Mouse (Mus musculus): ENCODE measurements at regions not wholly inside any gene's neighbourhood (a gene's known extent, or its start where the extent isn't known, plus 50 kb on each side); places are given as distances from the start of the nearest gene placed in this dataset.
A peak's percentile ranks its signal among the peaks of the same experiment; 100 is the strongest.

DNA sequence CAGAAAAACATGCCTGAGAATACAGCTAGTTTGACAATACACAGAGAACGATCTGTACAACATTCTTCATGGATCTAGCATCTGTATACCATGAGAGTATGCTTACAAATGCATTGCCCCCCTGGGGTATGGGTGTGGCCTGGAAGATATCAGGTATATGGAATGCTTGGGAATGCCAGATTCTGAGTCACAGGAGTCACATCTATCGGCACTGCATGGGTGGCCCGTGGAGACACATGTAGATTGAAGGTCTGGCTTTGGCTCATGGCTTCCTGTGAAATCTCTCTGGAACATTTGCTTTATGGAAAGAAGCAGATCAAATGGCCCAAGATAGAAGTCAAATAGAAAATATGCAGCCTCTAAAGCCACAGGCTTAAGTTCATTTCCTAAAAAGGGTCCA is 59.6 kb downstream of the Kcne4 start:
- no peaks in the 10 kb centered on the region for H3K4me1 ChIP-seq (ENCODE audit: insufficient read depth, low read length)
- no peaks in the 10 kb centered on the region for H3K9me3 ChIP-seq (ENCODE audit: low read length)
- H3K9ac ChIP-seq (replicated peaks; ENCODE audit: low read length) = no peak overlapping the region
- H3K4me2 ChIP-seq (replicated peaks; ENCODE audit: low read depth, low read length) = no peak overlapping the region
- H3K27ac ChIP-seq (ENCODE audit: low read length) = no peak overlapping the region
- H3K27me3 ChIP-seq (ENCODE audit: insufficient read depth, low read length) = no peaks in the 10 kb centered on the region
- H3K4me3 ChIP-seq (ENCODE audit: low read length) = no peak overlapping the region
- 89% methylated on average over 3 of the region's 3 CpGs for WGBS
- ATAC-seq (ENCODE audit: low FRiP score, low TSS enrichment) = no peak
- no peaks in the 10 kb centered on the region for H3K36me3 ChIP-seq (ENCODE audit: insufficient read depth, low read length)

- H3K27ac ChIP-seq (ENCODE audit: low read length) = no peak overlapping the region
- WGBS = 75% methylated on average over 2 of the region's 2 CpGs
- H3K36me3 ChIP-seq (ENCODE audit: insufficient read depth, low read length) = no peaks in the 10 kb centered on the region
- no peaks in the 10 kb centered on the region for H3K27me3 ChIP-seq (ENCODE audit: insufficient read depth, low read length)
- no peak overlapping the region for H3K9ac ChIP-seq (replicated peaks; ENCODE audit: low read length)
- ATAC-seq (ENCODE audit: low FRiP score, low TSS enrichment) = no peak
- H3K4me3 ChIP-seq (ENCODE audit: low read length) = no peak overlapping the region
- H3K9me3 ChIP-seq (ENCODE audit: low read length) = no peaks in the 10 kb centered on the region
- H3K4me2 ChIP-seq (replicated peaks; ENCODE audit: low read depth, low read length) = no peak overlapping the region
- H3K4me1 ChIP-seq (ENCODE audit: insufficient read depth, low read length) = no peaks in the 10 kb centered on the region
Measured at GRCm38 (mm10) chr1:78879246-78879645, 62.7 kb downstream of the Kcne4 start.

DNA sequence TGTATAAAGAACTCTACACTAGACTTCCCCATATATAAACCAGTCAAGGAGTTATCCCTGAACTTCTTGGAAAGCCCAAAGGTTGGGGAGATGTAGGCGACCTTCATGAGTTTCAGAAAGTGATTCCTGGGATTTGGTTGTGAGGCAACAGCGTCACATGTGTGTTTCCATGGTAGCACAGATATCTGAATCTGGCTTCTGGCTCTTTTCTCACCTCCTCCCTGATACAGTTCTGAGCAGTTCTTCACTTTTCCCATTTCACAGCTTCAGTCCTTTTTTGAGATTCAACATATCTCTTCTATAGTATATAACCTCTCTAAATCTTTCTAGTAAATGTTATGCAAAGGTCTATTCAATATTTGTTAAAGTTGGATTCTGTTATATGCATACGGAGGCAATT is 65.9 kb downstream of the Kcne4 start:
- WGBS = 94% methylated on average over 3 of the region's 3 CpGs
- Histone ChIP-seq H3K27me3 (ENCODE audit: insufficient read depth, low read length) (no peaks in the 10 kb centered on the region), H3K9ac (replicated peaks; ENCODE audit: low read length) (no peak overlapping the region), H3K4me1 (ENCODE audit: insufficient read depth, low read length) (no peaks in the 10 kb centered on the region), H3K4me3 (ENCODE audit: low read length) (no peak overlapping the region), H3K9me3 (ENCODE audit: low read length) (no peaks in the 10 kb centered on the region), H3K27ac (ENCODE audit: low read length) (no peak overlapping the region), H3K36me3 (ENCODE audit: insufficient read depth, low read length) (no peaks in the 10 kb centered on the region), H3K4me2 (replicated peaks; ENCODE audit: low read depth, low read length) (no peak overlapping the region)
- ATAC-seq (ENCODE audit: low FRiP score, low TSS enrichment) = no peak

DNA sequence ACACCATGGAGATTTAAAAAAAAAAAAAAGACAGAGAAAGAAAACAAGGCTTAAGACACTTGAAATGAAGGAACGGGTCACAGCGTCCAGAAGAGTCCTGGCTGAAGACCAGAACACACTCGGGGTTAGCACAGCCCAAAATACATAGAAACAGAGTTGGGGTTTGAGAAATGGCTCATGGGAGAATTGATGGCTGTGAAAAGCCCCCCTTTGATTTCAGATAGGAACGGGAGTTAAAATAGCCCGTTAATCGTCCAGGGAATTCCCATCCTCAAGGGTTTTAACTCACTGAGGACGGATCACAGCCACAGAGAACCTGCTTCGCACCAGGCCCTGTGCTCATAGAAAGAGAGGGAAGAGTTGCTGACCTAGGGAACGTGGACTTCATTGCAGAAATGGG is 72.7 kb downstream of the Kcne4 start:
- Histone ChIP-seq H3K9ac (replicated peaks; ENCODE audit: low read length) (no peak overlapping the region), H3K4me1 (ENCODE audit: insufficient read depth, low read length) (no peaks in the 10 kb centered on the region), H3K9me3 (ENCODE audit: low read length) (peaks cover 4% of the 10 kb centered on the region), H3K27ac (ENCODE audit: low read length) (no peak overlapping the region), H3K36me3 (ENCODE audit: insufficient read depth, low read length) (no peaks in the 10 kb centered on the region), H3K4me2 (replicated peaks; ENCODE audit: low read depth, low read length) (no peak overlapping the region), H3K4me3 (ENCODE audit: low read length) (no peak overlapping the region), H3K27me3 (ENCODE audit: insufficient read depth, low read length) (no peaks in the 10 kb centered on the region)
- WGBS = 68% methylated on average over 9 of the region's 9 CpGs
- no peak for ATAC-seq (ENCODE audit: low FRiP score, low TSS enrichment)

DNA sequence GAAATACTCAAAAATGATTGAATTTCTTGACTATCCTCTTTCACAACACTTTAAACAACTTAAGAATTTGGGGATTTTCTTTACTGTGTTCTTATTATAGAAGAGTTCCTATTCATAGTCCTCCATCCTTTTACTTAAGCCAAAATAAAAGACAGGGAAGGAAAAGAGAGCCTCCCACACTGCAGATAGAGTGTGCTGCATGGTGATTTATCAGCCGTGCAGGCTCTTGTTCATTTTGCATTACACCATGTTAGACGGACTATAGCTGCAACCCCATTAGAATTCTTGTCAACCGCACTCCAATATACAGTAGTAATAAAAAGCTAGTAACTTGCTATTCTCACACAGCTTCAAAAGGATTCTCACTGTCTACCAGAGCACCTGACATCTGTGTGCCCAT is 74.8 kb downstream of the Kcne4 start:
- no peaks in the 10 kb centered on the region for H3K36me3 ChIP-seq (ENCODE audit: insufficient read depth, low read length)
- no peak overlapping the region for H3K9ac ChIP-seq (replicated peaks; ENCODE audit: low read length)
- no peak overlapping the region for H3K4me2 ChIP-seq (replicated peaks; ENCODE audit: low read depth, low read length)
- H3K27me3 ChIP-seq (ENCODE audit: insufficient read depth, low read length) = no peaks in the 10 kb centered on the region
- no peaks in the 10 kb centered on the region for H3K4me1 ChIP-seq (ENCODE audit: insufficient read depth, low read length)
- H3K27ac ChIP-seq (ENCODE audit: low read length) = no peak overlapping the region
- no peak for ATAC-seq (ENCODE audit: low FRiP score, low TSS enrichment)
- H3K9me3 ChIP-seq (ENCODE audit: low read length) = peaks cover 4% of the 10 kb centered on the region
- WGBS = 56% methylated on average over 3 of the region's 3 CpGs
- H3K4me3 ChIP-seq (ENCODE audit: low read length) = no peak overlapping the region

GRCm38 (mm10) chr1:78894301-78894700 is 77.7 kb downstream of the Kcne4 start:
- peaks cover 4% of the 10 kb centered on the region for H3K9me3 ChIP-seq (ENCODE audit: low read length)
- no peaks in the 10 kb centered on the region for H3K4me1 ChIP-seq (ENCODE audit: insufficient read depth, low read length)
- no peak overlapping the region for H3K27ac ChIP-seq (ENCODE audit: low read length)
- H3K9ac ChIP-seq (replicated peaks; ENCODE audit: low read length) = no peak overlapping the region
- no peaks in the 10 kb centered on the region for H3K36me3 ChIP-seq (ENCODE audit: insufficient read depth, low read length)
- WGBS = 41% methylated on average over 4 of the region's 4 CpGs
- H3K27me3 ChIP-seq (ENCODE audit: insufficient read depth, low read length) = no peaks in the 10 kb centered on the region
- H3K4me3 ChIP-seq (ENCODE audit: low read length) = no peak overlapping the region
- ATAC-seq (ENCODE audit: low FRiP score, low TSS enrichment) = no peak
- H3K4me2 ChIP-seq (replicated peaks; ENCODE audit: low read depth, low read length) = no peak overlapping the region

DNA sequence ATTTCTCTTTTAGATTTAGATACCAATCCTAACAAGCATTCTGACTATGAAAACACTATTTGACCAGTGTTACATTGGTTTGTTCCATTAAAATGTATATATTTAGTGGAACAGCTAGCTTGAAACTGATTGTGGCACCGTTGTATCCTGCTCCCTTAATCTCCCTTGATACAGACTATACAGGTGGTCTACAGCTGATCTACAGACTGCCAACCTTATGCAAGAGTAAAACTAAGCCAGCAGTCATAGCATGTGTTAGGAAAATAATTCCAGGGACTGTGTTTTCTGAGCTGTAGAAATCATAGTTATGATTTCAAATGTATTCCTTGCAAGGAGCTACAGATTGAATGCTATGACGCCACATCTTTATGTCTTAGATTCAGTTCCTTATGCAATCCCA is 78.6 kb downstream of the Kcne4 start:
- H3K27ac ChIP-seq (ENCODE audit: low read length) = no peak overlapping the region
- H3K9ac ChIP-seq (replicated peaks; ENCODE audit: low read length) = no peak overlapping the region
- WGBS = 95% methylated on average over 2 of the region's 2 CpGs
- no peak overlapping the region for H3K4me3 ChIP-seq (ENCODE audit: low read length)
- ATAC-seq (ENCODE audit: low FRiP score, low TSS enrichment) = no peak
- no peaks in the 10 kb centered on the region for H3K4me1 ChIP-seq (ENCODE audit: insufficient read depth, low read length)
- peaks cover 4% of the 10 kb centered on the region for H3K9me3 ChIP-seq (ENCODE audit: low read length)
- no peak overlapping the region for H3K4me2 ChIP-seq (replicated peaks; ENCODE audit: low read depth, low read length)
- no peaks in the 10 kb centered on the region for H3K27me3 ChIP-seq (ENCODE audit: insufficient read depth, low read length)
- H3K36me3 ChIP-seq (ENCODE audit: insufficient read depth, low read length) = no peaks in the 10 kb centered on the region

DNA sequence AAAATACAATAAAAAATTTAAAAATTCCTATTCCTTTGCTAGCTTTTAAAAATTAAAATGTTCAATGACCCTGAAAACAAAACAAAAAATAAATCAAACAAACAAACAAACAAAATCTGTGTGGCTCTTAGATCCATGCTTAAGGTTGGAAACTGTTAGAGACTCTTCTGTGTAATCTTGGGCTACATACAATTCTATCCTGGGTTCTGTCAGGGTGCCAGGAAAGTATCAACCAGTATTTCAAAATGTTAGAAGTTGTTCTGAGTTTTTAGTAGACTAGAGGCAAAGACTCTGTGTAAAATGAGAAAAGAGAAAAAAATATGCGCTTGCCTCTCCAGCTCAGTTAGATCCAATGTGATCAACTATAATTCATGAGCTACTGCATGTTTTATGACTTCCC is 91.0 kb downstream of the Kcne4 start:
- no peak; the same call in 1 of the 2 replicates for ATAC-seq (ENCODE audit: low FRiP score, low TSS enrichment)
- no peak overlapping the region for H3K4me2 ChIP-seq (replicated peaks; ENCODE audit: low read depth, low read length)
- peak overlapping the region; percentile 24; the same call in 1 of the 2 replicates for H3K27ac ChIP-seq (ENCODE audit: low read length)
- H3K36me3 ChIP-seq (ENCODE audit: insufficient read depth, low read length) = no peaks in the 10 kb centered on the region
- no peaks in the 10 kb centered on the region for H3K9me3 ChIP-seq (ENCODE audit: low read length)
- no peaks in the 10 kb centered on the region for H3K27me3 ChIP-seq (ENCODE audit: insufficient read depth, low read length)
- H3K4me3 ChIP-seq (ENCODE audit: low read length) = no peak overlapping the region
- peaks cover 12% of the 10 kb centered on the region for H3K4me1 ChIP-seq (ENCODE audit: insufficient read depth, low read length)
- H3K9ac ChIP-seq (replicated peaks; ENCODE audit: low read length) = no peak overlapping the region
- 38% methylated on average over 1 of the region's 1 CpGs for WGBS

DNA sequence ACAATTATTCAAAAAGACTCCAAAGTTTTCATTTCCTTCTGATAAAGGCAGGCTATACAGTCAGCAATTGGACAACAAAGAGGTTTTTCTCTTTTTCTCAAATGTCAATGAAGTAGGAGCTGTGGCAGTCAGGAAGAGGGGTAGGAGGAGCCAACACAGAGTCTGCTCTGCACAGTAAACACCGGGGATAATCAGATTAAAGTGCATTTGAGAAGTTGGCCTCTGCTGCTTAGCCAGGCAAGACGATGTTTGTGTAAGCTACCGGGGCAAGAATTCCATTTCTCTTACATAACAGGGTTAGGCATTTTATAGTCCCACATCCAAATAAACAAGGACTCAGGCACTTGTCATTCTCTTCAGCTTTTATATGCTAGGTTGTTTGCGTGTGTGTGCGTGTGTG is 91.4 kb downstream of the Kcne4 start:
- Histone ChIP-seq H3K4me2 (replicated peaks; ENCODE audit: low read depth, low read length) (no peak overlapping the region; the same call in 1 of the 2 replicates), H3K36me3 (ENCODE audit: insufficient read depth, low read length) (no peaks in the 10 kb centered on the region), H3K27ac (ENCODE audit: low read length) (peak overlapping the region; percentile 56; the same call in 1 of the 2 replicates), H3K4me1 (ENCODE audit: insufficient read depth, low read length) (peaks cover 12% of the 10 kb centered on the region), H3K4me3 (ENCODE audit: low read length) (no peak overlapping the region), H3K27me3 (ENCODE audit: insufficient read depth, low read length) (no peaks in the 10 kb centered on the region), H3K9me3 (ENCODE audit: low read length) (no peaks in the 10 kb centered on the region), H3K9ac (replicated peaks; ENCODE audit: low read length) (no peak overlapping the region)
- peak; percentile 92 for ATAC-seq (ENCODE audit: low FRiP score, low TSS enrichment)
- WGBS = 20% methylated on average over 5 of the region's 5 CpGs

GRCm38 (mm10) chr1:78913791-78914190 is 97.2 kb downstream of the Kcne4 start:
- Histone ChIP-seq H3K9ac (replicated peaks; ENCODE audit: low read length) (no peak overlapping the region), H3K9me3 (ENCODE audit: low read length) (no peaks in the 10 kb centered on the region), H3K36me3 (ENCODE audit: insufficient read depth, low read length) (no peaks in the 10 kb centered on the region), H3K27ac (ENCODE audit: low read length) (no peak overlapping the region), H3K27me3 (ENCODE audit: insufficient read depth, low read length) (no peaks in the 10 kb centered on the region), H3K4me3 (ENCODE audit: low read length) (no peak overlapping the region), H3K4me2 (replicated peaks; ENCODE audit: low read depth, low read length) (no peak overlapping the region), H3K4me1 (ENCODE audit: insufficient read depth, low read length) (no peaks in the 10 kb centered on the region)
- ATAC-seq (ENCODE audit: low FRiP score, low TSS enrichment) = peak; percentile 86
- 43% methylated on average over 2 of the region's 2 CpGs for WGBS

- H3K4me1 ChIP-seq (ENCODE audit: insufficient read depth, low read length) = no peaks in the 10 kb centered on the region
- no peak overlapping the region for H3K4me3 ChIP-seq (ENCODE audit: low read length)
- ATAC-seq (ENCODE audit: low FRiP score, low TSS enrichment) = no peak
- no peaks in the 10 kb centered on the region for H3K9me3 ChIP-seq (ENCODE audit: low read length)
- H3K27me3 ChIP-seq (ENCODE audit: insufficient read depth, low read length) = no peaks in the 10 kb centered on the region
- 36% methylated on average over 1 of the region's 1 CpGs for WGBS
- H3K36me3 ChIP-seq (ENCODE audit: insufficient read depth, low read length) = no peaks in the 10 kb centered on the region
- no peak overlapping the region for H3K9ac ChIP-seq (replicated peaks; ENCODE audit: low read length)
- no peak overlapping the region for H3K27ac ChIP-seq (ENCODE audit: low read length)
- no peak overlapping the region for H3K4me2 ChIP-seq (replicated peaks; ENCODE audit: low read depth, low read length)
Measured at GRCm38 (mm10) chr1:78919863-78920262, 103.3 kb downstream of the Kcne4 start.
